Mouse (Mus musculus): ENCODE data around the gene Epha5.

Gene Epha5

GRCm38 (mm10) chr5:84417062-84417879, at the start of gene Epha5:
Epha5 (minus strand) TSS chr5:84417382.
- no peak for TF ChIP-seq GATA4 (IDR thresholded peaks at IDR 0.05; ENCODE audit: insufficient replicate concordance, low read length)

GRCm38 (mm10) chr5:84456216-84456615, 39.0 kb upstream of the Epha5 start:
- TF ChIP-seq GATA4 (IDR thresholded peaks at IDR 0.05; ENCODE audit: insufficient replicate concordance, low read length): no peak

GRCm38 (mm10) chr5:84454641-84455040, 37.5 kb upstream of the Epha5 start:
- TF ChIP-seq GATA4 (IDR thresholded peaks at IDR 0.05; ENCODE audit: insufficient replicate concordance, low read length): no peak

GRCm38 (mm10) chr5:84453839-84454238, 36.7 kb upstream of the Epha5 start:
- no peak for TF ChIP-seq GATA4 (IDR thresholded peaks at IDR 0.05; ENCODE audit: insufficient replicate concordance, low read length)

GRCm38 (mm10) chr5:84440232-84440631, 23.1 kb upstream of the Epha5 start:
- no peak for TF ChIP-seq GATA4 (IDR thresholded peaks at IDR 0.05; ENCODE audit: insufficient replicate concordance, low read length)

GRCm38 (mm10) chr5:84415961-84416821, 991 bp downstream of the Epha5 start:
- TF ChIP-seq GATA4 (IDR thresholded peaks at IDR 0.05; ENCODE audit: insufficient replicate concordance, low read length): no peak

- no peak for TF ChIP-seq GATA4 (IDR thresholded peaks at IDR 0.05; ENCODE audit: insufficient replicate concordance, low read length)
Observed at GRCm38 (mm10) chr5:84414931-84415431, 2.2 kb downstream of the Epha5 start.

- no peak for TF ChIP-seq GATA4 (IDR thresholded peaks at IDR 0.05; ENCODE audit: insufficient replicate concordance, low read length)
Observed at GRCm38 (mm10) chr5:84413026-84413425, 4.2 kb downstream of the Epha5 start.

- no peak for TF ChIP-seq GATA4 (IDR thresholded peaks at IDR 0.05; ENCODE audit: insufficient replicate concordance, low read length)
Observed at GRCm38 (mm10) chr5:84408370-84408769, 8.8 kb downstream of the Epha5 start.

- TF ChIP-seq GATA4 (IDR thresholded peaks at IDR 0.05; ENCODE audit: insufficient replicate concordance, low read length): no peak
Observed at GRCm38 (mm10) chr5:84397085-84397484, 20.1 kb downstream of the Epha5 start.

- no peak for TF ChIP-seq GATA4 (IDR thresholded peaks at IDR 0.05; ENCODE audit: insufficient replicate concordance, low read length)
Observed at GRCm38 (mm10) chr5:84365334-84365733, 51.8 kb downstream of the Epha5 start.

- no peak for TF ChIP-seq GATA4 (IDR thresholded peaks at IDR 0.05; ENCODE audit: insufficient replicate concordance, low read length)
Observed at GRCm38 (mm10) chr5:84359430-84359829, 57.8 kb downstream of the Epha5 start.

GRCm38 (mm10) chr5:84353069-84353468, 64.1 kb downstream of the Epha5 start:
- no peak for TF ChIP-seq GATA4 (IDR thresholded peaks at IDR 0.05; ENCODE audit: insufficient replicate concordance, low read length)

- no peak for TF ChIP-seq GATA4 (IDR thresholded peaks at IDR 0.05; ENCODE audit: insufficient replicate concordance, low read length)
Observed at GRCm38 (mm10) chr5:84346728-84347499, 70.3 kb downstream of the Epha5 start.

- TF ChIP-seq GATA4 (IDR thresholded peaks at IDR 0.05; ENCODE audit: insufficient replicate concordance, low read length): no peak
Observed at GRCm38 (mm10) chr5:84335834-84336465, 81.2 kb downstream of the Epha5 start.

All from liver, adult (tissue).